17 mouse cellular contexts compared by ENCODE assay signal in genomic region chr3:39637924-39638323, GRCm38 (mm10).
DNase-seq lines count a peak whose midpoint lies in the region; ATAC-seq and TF ChIP-seq lines count a peak whose summit lies in the region.
"Had no signal": no experiment of that assay in that cellular context is flagged by ENCODE, and none has a peak within 500 bp of the region (broad histone marks: within the 10 kb centered on the region; RNA-seq: fewer than 3 reads in every experiment).

No protein-coding gene starts in this region.

- peak overlapping the region; percentile 51; the same call in 1 of the 2 replicates for H3K27ac ChIP-seq in forebrain, embryonic 15.5 days (replicated peaks)
- no peak overlapping the region for H3K27ac ChIP-seq in forebrain, embryonic 10.5 days
- H3K27ac ChIP-seq in hindbrain, embryonic 16.5 days (ENCODE audit: low read depth, low read length), result peak overlapping the region; percentile 31; the same call in 1 of the 2 replicates
- H3K27ac ChIP-seq: embryonic facial prominence, embryonic 13.5 days; heart, embryonic 15.5 days; layer of hippocampus, adult 2 months; limb, embryonic 10.5 days; liver, embryonic 12.5 days had no signal

- WGBS in forebrain, embryonic 15.5 days, result 54% methylated on average over 5 of the region's 5 CpGs
- 91% methylated on average over 5 of the region's 5 CpGs for WGBS in forebrain, embryonic 10.5 days
- WGBS in hindbrain, embryonic 16.5 days, result 60% methylated on average over 5 of the region's 5 CpGs

- no peak for TF ChIP-seq CTCF in brain, embryonic 14.5 days (IDR thresholded peaks at IDR 0.05; ENCODE audit: borderline replicate concordance, extremely low read depth, insufficient read depth, insufficient read length)

- no peak overlapping the region for H3K4me2 ChIP-seq in forebrain, embryonic 15.5 days (replicated peaks)
- no peak overlapping the region for H3K4me2 ChIP-seq in hindbrain, embryonic 16.5 days (ENCODE audit: low read length)
- H3K4me2 ChIP-seq: embryonic facial prominence, embryonic 13.5 days; heart, embryonic 15.5 days; liver, embryonic 12.5 days had no signal

- no peaks in the 10 kb centered on the region for H3K27me3 ChIP-seq in forebrain, embryonic 15.5 days
- no peaks in the 10 kb centered on the region for H3K27me3 ChIP-seq in forebrain, embryonic 10.5 days (ENCODE audit: poor library complexity, severe bottlenecking)
- H3K27me3 ChIP-seq in hindbrain, embryonic 16.5 days (replicated peaks; ENCODE audit: control insufficient read depth, insufficient read depth, low read length), result no peaks in the 10 kb centered on the region
- H3K27me3 ChIP-seq: embryonic facial prominence, embryonic 13.5 days; heart, embryonic 15.5 days; liver, embryonic 12.5 days had no signal

- H3K4me3 ChIP-seq in forebrain, embryonic 15.5 days, result no peak overlapping the region
- H3K4me3 ChIP-seq in forebrain, embryonic 10.5 days, result no peak overlapping the region
- no peak overlapping the region for H3K4me3 ChIP-seq in hindbrain, embryonic 16.5 days (ENCODE audit: low read length)
- H3K4me3 ChIP-seq: embryonic facial prominence, embryonic 13.5 days; heart, embryonic 15.5 days; layer of hippocampus, adult 2 months; limb, embryonic 10.5 days; liver, embryonic 12.5 days; myocyte had no signal

- peaks cover 4% of the 10 kb centered on the region for H3K4me1 ChIP-seq in forebrain, embryonic 15.5 days
- H3K4me1 ChIP-seq in forebrain, embryonic 10.5 days, result no peaks in the 10 kb centered on the region
- no peaks in the 10 kb centered on the region for H3K4me1 ChIP-seq in hindbrain, embryonic 16.5 days (ENCODE audit: control insufficient read depth, insufficient read depth, low read depth, low read length)
- H3K4me1 ChIP-seq: embryonic facial prominence, embryonic 13.5 days; heart, embryonic 15.5 days; limb, embryonic 10.5 days; liver, embryonic 12.5 days had no signal

- no peaks in the 10 kb centered on the region for H3K36me3 ChIP-seq in forebrain, embryonic 15.5 days
- H3K36me3 ChIP-seq in forebrain, embryonic 10.5 days (replicated peaks), result no peaks in the 10 kb centered on the region
- H3K36me3 ChIP-seq in hindbrain, embryonic 16.5 days (ENCODE audit: control insufficient read depth, insufficient read depth, low read length), result no peaks in the 10 kb centered on the region
- H3K36me3 ChIP-seq: embryonic facial prominence, embryonic 13.5 days; heart, embryonic 15.5 days; limb, embryonic 10.5 days; liver, embryonic 12.5 days had no signal

- no peak for DNase-seq in forebrain, embryonic 10.5 days (ENCODE audit: extremely low spot score, low spot score)
- DNase-seq in kidney, postnatal 4 days, result peak; percentile 3
- no peak for DNase-seq in kidney, adult 8-10 months
- peak; percentile 82 for DNase-seq in brain, embryonic 14.5 days (ENCODE audit: low read depth)
- no peak for DNase-seq in adrenal gland, postnatal 36 days
- no peak for DNase-seq in right cerebral cortex, adult 2 months (ENCODE audit: low spot score in 2 of 2)
- DNase-seq: cerebellum, postnatal 10 days; heart, adult 18-20 months; right cerebral cortex, postnatal 25 days had no signal

- TF ChIP-seq POLR2A in brain, embryonic 14.5 days (IDR thresholded peaks at IDR 0.05; ENCODE audit: borderline replicate concordance, extremely low read depth, insufficient read depth, insufficient read length, poor library complexity, severe bottlenecking), result no peak

- no peaks in the 10 kb centered on the region for H3K9me3 ChIP-seq in forebrain, embryonic 15.5 days
- no peaks in the 10 kb centered on the region for H3K9me3 ChIP-seq in forebrain, embryonic 10.5 days
- H3K9me3 ChIP-seq in hindbrain, embryonic 16.5 days (ENCODE audit: control insufficient read depth, low read length), result no peaks in the 10 kb centered on the region
- H3K9me3 ChIP-seq: embryonic facial prominence, embryonic 13.5 days; heart, embryonic 15.5 days; limb, embryonic 10.5 days; liver, embryonic 12.5 days had no signal

- H3K9ac ChIP-seq in forebrain, embryonic 15.5 days (replicated peaks), result no peak overlapping the region
- H3K9ac ChIP-seq in hindbrain, embryonic 16.5 days (ENCODE audit: low read depth, low read length), result no peak overlapping the region
- H3K9ac ChIP-seq: embryonic facial prominence, embryonic 13.5 days; heart, embryonic 15.5 days; liver, embryonic 12.5 days had no signal

- peak; percentile 85 for ATAC-seq in forebrain, embryonic 15.5 days (replicated peaks)
- ATAC-seq in hindbrain, embryonic 16.5 days, result peak; percentile 69
- ATAC-seq: liver, embryonic 12.5 days had no signal

Comparison
In these comparisons a context has a peak if more than half of its experiments do, and no peak if none do; other contexts are left out.
1. DNase-seq: peak in kidney, postnatal 4 days (2 of 2) and brain, embryonic 14.5 days (single experiment); none in forebrain, embryonic 10.5 days (single experiment), kidney, adult 8-10 months (0 of 2), adrenal gland, postnatal 36 days (0 of 2) and right cerebral cortex, adult 2 months (0 of 2).